Mouse (Mus musculus) stomach, embryonic 16.5 days (tissue): Measurements from ENCODE around the gene Camk2d. TPM values are rescaled to one million over a fixed set of nuclear protein-coding genes. Genes with fewer than 3 reads are reported as not detected.

ENCODE experiments used
- ATAC-seq: fragments of 200-750 bp; cut with Nextera tagmentation; 2 replicates; pipeline ENCODE4 v1.8.0; 2017; ENCODE audit warnings: moderate number of reproducible peaks, moderate TSS enrichment; ENCODE audit not compliant: insufficient read depth, low FRiP score
- H3K27ac ChIP-seq: fragments of 300-500 bp; sonication (generic); 2 replicates; pipeline ENCODE4 v1.5.1; 2014; ENCODE audit warnings: low read length
- H3K27me3 ChIP-seq: fragments of 300-500 bp; sonication (generic); 2 replicates; pipeline ENCODE4 v1.6.1; 2014; ENCODE audit warnings: low read length, control low read depth, mixed read lengths; ENCODE audit not compliant: control insufficient read depth, insufficient read depth
- H3K36me3 ChIP-seq: fragments of 300-500 bp; sonication (generic); 2 replicates; pipeline ENCODE4 v1.6.1; 2014; ENCODE audit warnings: low read length; ENCODE audit not compliant: control insufficient read depth, insufficient read depth
- H3K4me1 ChIP-seq: fragments of 300-500 bp; sonication (generic); 2 replicates; pipeline ENCODE4 v1.6.1; 2014; ENCODE audit warnings: low read length, control low read depth, mixed read lengths; ENCODE audit not compliant: control insufficient read depth, insufficient read depth
- H3K4me2 ChIP-seq: fragments of 300-500 bp; sonication (generic); 2 replicates; pipeline ENCODE4 v1.6.1; 2014; ENCODE audit warnings: low read depth, low read length, mixed read lengths
- H3K4me3 ChIP-seq: fragments of 300-500 bp; sonication (generic); replicated peaks from 2 replicates; pipeline ENCODE4 v1.5.1; 2014; ENCODE audit warnings: mild to moderate bottlenecking, low read length
- H3K9ac ChIP-seq: fragments of 300-500 bp; sonication (generic); 2 replicates; pipeline ENCODE4 v1.6.1; 2014; ENCODE audit warnings: low read length
- H3K9me3 ChIP-seq: fragments of 300-500 bp; sonication (generic); replicated peaks from 2 replicates; pipeline ENCODE4 v1.6.1; 2016; ENCODE audit warnings: low read length, control low read depth; ENCODE audit not compliant: control insufficient read depth
- WGBS: fragments of 180-500 bp; shearing (Covaris S2); extraction: QIAGEN DNeasy Blood & Tissue Kit; methylation state at CpG from one replicate; pipeline ENCODE4 v1.1.7; 2014; 5-methylcytosine and 5-hydroxymethylcytosine counted together
- polyA plus RNA-seq: library from polyadenylated mRNA; unstranded; fragments of >200 nt; fragmentation: Nextera tagmentation; extraction: Ambion mirVana; gene quantifications from 2 replicates; pipeline ENCODE4 v1.2.1, GENCODE M21; 2015

Camk2d gene
- polyA plus RNA-seq, 1 experiment from 2014 or later, result 36.8 TPM

DNA sequence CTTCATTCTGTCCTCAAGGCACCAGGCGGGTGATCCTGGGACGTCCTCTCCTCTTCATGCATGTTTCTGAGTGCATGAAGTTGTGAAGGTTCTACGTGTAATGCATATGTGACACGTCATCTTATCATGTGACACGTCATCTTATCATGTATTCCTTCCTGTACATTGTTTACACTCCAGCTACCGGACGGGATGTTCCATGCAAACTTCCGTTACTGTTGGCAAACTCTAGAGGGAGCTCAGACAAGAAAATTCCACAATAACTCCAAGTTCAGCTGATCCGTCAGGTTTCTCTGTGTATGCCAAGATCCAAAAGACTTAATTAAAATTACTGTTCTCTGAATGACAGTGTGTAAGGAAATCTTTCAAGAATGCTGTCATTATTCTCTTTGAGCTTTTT lies 246.7 kb downstream of the Camk2d start:
- no peaks in the 10 kb centered on the region for H3K27me3 ChIP-seq
- peaks cover 11% of the 10 kb centered on the region; the same call in 1 of the 2 replicates for H3K36me3 ChIP-seq
- no peaks in the 10 kb centered on the region for H3K4me1 ChIP-seq
- no peaks in the 10 kb centered on the region for H3K9me3 ChIP-seq
- no peak overlapping the region for H3K9ac ChIP-seq
- no peak for ATAC-seq
- H3K27ac ChIP-seq, result no peak overlapping the region
- no peak overlapping the region for H3K4me3 ChIP-seq
- WGBS, result 66% methylated on average over 9 of the region's 9 CpGs
- no peak overlapping the region for H3K4me2 ChIP-seq

DNA sequence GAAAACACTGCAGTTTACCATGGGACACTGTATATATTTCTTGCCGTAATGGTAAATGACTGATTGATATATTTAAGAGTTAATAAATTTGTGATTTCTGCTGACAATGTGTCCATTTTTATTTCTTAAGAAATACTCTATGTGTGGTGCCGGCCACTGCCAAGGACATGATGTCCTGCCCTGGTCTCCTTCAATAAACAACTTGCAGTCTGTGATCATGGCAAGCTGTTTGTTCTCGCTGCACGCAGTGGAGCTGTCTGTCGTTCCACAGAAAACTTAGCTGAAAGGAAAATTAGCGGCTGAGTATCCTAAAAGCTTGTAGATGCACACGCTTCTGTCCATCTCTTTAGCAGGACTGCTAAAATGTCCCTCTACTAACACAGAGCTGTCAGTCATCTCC lies 248.7 kb downstream of the Camk2d start:
- Histone ChIP-seq H3K4me1 (no peaks in the 10 kb centered on the region), H3K9ac (no peak overlapping the region), H3K9me3 (no peaks in the 10 kb centered on the region), H3K36me3 (peaks cover 11% of the 10 kb centered on the region; the same call in 1 of the 2 replicates), H3K27me3 (no peaks in the 10 kb centered on the region), H3K4me3 (no peak overlapping the region), H3K27ac (no peak overlapping the region), H3K4me2 (no peak overlapping the region)
- 89% methylated on average over 7 of the region's 7 CpGs for WGBS
- ATAC-seq, result no peak

DNA sequence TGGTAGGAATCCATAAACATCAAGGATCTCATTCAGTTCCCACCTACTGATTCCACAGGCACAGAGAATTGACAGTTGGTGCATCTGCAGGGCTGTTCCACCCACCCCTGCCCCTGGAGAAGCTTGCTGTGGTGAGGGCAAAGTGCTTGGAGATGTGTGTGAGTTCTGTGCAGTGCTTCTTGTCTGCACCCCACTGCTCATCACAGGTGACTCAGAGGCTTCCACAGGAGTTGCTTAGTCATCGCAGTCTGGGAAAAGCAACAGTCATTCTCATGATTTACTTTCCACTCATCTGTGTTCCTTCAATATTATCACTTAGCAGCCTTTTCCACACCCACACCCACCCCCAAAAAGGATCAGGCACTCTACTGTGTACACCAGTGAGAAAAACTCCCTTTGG lies 252.0 kb downstream of the Camk2d start:
- Histone ChIP-seq H3K36me3 (no peaks in the 10 kb centered on the region), H3K9ac (no peak overlapping the region), H3K4me2 (no peak overlapping the region), H3K4me1 (no peaks in the 10 kb centered on the region), H3K27me3 (no peaks in the 10 kb centered on the region), H3K4me3 (no peak overlapping the region), H3K9me3 (no peaks in the 10 kb centered on the region), H3K27ac (no peak overlapping the region)
- no peak for ATAC-seq
- 96% methylated on average over 1 of the region's 1 CpGs for WGBS

DNA sequence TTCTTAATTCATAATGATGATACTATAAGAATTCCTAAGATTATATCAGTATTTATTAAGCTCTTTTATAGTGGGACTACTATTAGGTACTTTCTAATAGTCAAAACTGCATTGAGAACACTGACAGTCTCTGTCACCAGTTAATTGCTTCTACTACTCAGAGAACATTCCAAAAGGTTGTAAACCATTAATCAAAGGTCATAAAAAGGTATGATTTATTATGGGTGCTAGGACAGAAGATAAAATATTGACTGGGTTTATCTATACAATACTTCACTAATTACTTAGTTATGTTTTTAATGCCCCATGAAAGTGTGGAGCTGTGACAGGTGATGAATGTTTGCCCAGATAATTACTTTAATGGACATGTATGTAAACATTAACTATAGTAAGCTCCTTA lies 264.3 kb downstream of the Camk2d start:
- Histone ChIP-seq H3K36me3 (no peaks in the 10 kb centered on the region), H3K4me2 (no peak overlapping the region), H3K4me1 (no peaks in the 10 kb centered on the region), H3K27me3 (no peaks in the 10 kb centered on the region), H3K27ac (no peak overlapping the region), H3K9me3 (no peaks in the 10 kb centered on the region), H3K4me3 (no peak overlapping the region), H3K9ac (no peak overlapping the region)
- no peak for ATAC-seq

DNA sequence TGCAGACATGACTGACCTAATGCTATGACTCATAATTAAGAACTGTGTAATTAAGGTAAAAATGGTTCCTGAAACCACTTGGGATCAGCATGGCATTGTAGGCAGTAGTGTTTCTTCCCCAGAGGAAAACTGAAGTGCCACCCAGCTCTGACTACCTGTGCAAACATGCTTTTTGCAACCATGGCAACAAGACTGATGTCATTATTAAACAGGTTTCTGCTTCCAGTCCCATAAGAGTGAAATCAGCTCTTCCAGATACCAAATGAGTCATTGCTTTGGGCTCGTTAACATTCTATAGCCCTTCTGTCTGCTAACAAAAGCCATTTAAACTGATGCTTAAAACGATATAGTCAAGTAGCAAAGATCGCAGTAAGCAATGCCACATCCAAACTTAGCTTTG lies 273.5 kb downstream of the Camk2d start:
- H3K4me2 ChIP-seq, result no peak overlapping the region
- no peak overlapping the region for H3K4me3 ChIP-seq
- H3K27me3 ChIP-seq, result no peaks in the 10 kb centered on the region
- H3K9ac ChIP-seq, result no peak overlapping the region
- ATAC-seq, result peak; percentile 74
- WGBS, result 66% methylated on average over 3 of the region's 3 CpGs
- H3K36me3 ChIP-seq, result no peaks in the 10 kb centered on the region
- no peak overlapping the region for H3K27ac ChIP-seq
- peaks cover 3% of the 10 kb centered on the region; the same call in 1 of the 2 replicates for H3K9me3 ChIP-seq
- no peaks in the 10 kb centered on the region for H3K4me1 ChIP-seq

DNA sequence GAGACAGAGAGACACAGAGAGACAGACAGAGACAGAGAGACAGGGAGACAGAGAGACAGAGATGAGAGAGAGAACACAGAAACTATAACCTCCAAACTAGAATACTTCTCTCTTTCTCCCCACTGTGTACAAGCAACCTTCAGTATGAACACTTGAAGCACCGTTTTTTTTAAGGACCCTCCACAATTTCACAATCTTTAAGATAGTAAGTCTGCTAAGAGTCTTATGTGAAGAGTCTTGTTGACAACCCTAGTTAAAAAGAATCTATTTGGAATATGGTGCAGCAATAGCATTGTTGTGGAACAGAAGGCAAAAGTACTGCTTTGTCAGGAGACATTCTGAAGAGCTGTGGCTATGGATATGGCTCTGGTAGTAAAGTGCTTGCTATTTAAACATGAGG lies 274.6 kb downstream of the Camk2d start:
- no peak overlapping the region for H3K27ac ChIP-seq
- WGBS, result 88% methylated on average over 1 of the region's 1 CpGs
- no peak for ATAC-seq

DNA sequence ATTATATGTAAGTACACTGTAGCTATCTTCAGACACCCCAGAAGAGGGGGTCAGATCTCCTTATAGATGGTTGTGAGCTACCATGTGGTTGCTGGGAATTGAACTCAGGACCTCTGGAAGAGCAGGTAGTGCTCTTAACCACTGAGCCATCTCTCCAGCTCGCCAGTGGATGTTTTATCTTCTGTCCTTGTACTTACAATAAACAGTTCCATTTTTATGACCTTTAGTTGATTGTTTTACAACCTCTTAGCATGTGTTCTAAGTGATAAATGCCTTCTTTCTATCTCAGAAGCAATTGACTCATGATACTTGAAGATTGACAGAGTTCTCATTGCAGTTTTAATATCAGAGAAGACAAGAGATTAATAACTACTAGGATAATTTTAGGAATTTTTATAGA lies 282.1 kb downstream of the Camk2d start:
- WGBS, result 37% methylated on average over 1 of the region's 1 CpGs
- Histone ChIP-seq H3K9ac (no peak overlapping the region), H3K4me3 (no peak overlapping the region), H3K4me1 (no peaks in the 10 kb centered on the region), H3K4me2 (no peak overlapping the region), H3K36me3 (no peaks in the 10 kb centered on the region), H3K9me3 (no peaks in the 10 kb centered on the region), H3K27ac (no peak overlapping the region), H3K27me3 (no peaks in the 10 kb centered on the region)
- ATAC-seq, result no peak

More for the DNA sequence above, 274.6 kb downstream of the Camk2d start:
- Histone ChIP-seq H3K4me2 (no peak overlapping the region), H3K27me3 (no peaks in the 10 kb centered on the region), H3K9ac (no peak overlapping the region), H3K36me3 (no peaks in the 10 kb centered on the region), H3K4me1 (no peaks in the 10 kb centered on the region), H3K9me3 (peaks cover 3% of the 10 kb centered on the region; the same call in 1 of the 2 replicates), H3K4me3 (no peak overlapping the region)

DNA sequence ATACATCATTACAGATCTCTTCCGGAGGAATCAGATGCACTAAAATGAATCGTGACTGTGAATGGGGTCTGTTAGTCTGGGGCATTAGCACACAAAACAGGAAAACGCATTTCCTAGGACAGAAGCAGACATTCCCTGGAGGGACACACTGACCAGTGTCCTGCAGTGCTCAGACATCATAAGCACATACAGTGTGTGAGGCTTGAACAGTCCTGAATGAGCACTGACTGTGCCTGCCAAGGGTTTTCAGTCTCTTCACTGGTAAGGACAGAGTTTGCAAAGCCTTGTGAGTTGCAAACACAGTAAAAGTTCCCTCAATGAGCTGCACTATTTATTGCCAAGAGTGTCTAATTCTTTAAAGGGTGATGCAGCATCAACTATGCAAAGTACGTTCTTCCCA lies 290.0 kb downstream of the Camk2d start:
- 78% methylated on average over 4 of the region's 4 CpGs for WGBS
- ATAC-seq, result no peak
- Histone ChIP-seq H3K4me3 (no peak overlapping the region), H3K4me1 (no peaks in the 10 kb centered on the region), H3K27ac (no peak overlapping the region), H3K9me3 (no peaks in the 10 kb centered on the region), H3K4me2 (no peak overlapping the region), H3K36me3 (no peaks in the 10 kb centered on the region), H3K9ac (no peak overlapping the region), H3K27me3 (no peaks in the 10 kb centered on the region)

DNA sequence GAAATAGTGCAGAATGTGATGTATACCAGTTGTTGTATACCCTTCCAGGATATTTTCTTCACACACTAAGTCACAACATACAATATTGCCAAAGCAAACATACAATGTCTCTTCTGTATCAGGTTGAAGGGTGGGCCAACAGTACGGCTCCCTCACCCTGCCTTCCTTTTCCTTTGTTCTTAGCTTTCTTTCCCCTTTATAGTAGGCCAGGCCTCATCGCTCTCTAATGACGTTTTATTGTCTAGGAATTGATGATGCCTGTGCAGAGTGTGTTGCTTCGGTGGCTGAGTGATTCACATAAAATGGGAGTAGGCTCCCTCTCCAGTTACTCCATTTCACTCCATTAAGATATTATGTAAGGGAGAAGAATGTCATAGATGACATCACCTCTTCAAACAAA lies 290.5 kb downstream of the Camk2d start:
- Histone ChIP-seq H3K27ac (no peak overlapping the region), H3K9me3 (no peaks in the 10 kb centered on the region), H3K4me1 (no peaks in the 10 kb centered on the region), H3K9ac (no peak overlapping the region), H3K27me3 (no peaks in the 10 kb centered on the region), H3K4me2 (no peak overlapping the region), H3K4me3 (no peak overlapping the region), H3K36me3 (no peaks in the 10 kb centered on the region)
- 78% methylated on average over 4 of the region's 4 CpGs for WGBS
- ATAC-seq, result no peak
